In genomic region chr7:122844831-122845230, GRCm38 (mm10) we compare ENCODE assay signal across 8 mouse cellular contexts.
"Had no signal": no experiment of that assay in that cellular context is flagged by ENCODE, and none has a peak within 500 bp of the region (broad histone marks: within the 10 kb centered on the region; RNA-seq: fewer than 3 reads in every experiment).

No protein-coding gene starts in this region.

- DNase-seq: liver, embryonic 13.5 days; liver, postnatal 0 days; lung, adult 2 months; lung, postnatal 14 days; lung, postnatal 36 days; thymus, adult 18-20 months; thymus, postnatal 14 days; thymus, postnatal 36 days had no signal
